Mouse (Mus musculus): ENCODE data around the gene Tmcc3.

Tmcc3 gene

DNA sequence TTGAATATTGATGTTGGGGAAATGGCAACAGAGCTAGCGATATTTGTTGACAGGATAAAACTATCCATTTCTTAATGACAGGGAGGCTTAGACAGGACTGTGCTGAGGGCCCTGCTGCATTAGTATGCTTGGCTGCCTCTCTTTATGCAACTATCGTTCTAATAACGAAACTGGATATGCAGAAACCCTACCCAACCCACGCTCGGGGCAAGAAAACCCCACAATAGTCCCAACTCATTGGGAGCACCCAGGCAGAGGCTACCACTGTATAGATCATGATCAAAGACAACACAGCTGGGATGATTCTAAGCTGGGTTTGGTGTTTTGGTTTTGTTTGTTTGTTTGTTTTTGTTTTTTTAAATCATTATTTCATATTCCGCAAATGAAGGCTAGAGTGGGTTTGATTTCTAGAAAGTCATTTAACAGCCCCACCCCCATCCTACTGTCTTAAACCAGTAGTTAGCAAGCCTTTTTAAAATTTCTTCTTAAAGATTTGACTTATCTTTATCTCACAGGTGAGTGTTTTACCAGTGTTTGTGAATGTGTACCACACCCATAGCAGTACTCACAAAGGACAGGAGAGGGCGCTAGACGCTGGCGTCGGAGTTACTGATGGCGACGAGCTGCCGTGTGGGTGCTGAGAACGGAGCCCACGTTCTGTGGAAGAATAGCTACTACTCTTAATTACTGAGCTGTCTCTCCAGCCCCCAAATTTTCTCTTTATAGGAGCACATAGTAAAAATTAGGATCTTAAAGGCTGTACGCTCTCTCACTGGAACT lies 20.8 kb downstream of the Tmcc3 start:
- DNase-seq (ENCODE audit: low spot score) = no peak

DNA sequence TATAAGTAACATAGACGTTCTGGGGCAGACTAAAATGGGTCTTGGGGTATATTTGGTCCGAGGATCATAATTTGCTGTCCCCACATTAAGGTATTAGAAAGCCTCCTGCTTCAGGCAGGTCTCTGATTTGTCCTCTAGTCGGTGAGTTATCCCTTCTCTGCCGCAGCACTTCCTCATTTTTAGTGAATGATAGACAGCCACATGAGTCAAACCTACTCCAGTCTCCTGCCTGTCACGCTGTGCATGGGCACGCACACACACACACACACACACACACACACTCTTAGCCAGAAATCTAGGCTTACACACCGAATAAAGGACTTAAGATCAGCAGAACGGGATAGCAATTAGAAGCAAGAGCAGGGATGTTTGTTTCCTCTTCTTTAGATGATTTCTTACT lies 21.6 kb downstream of the Tmcc3 start:
- no peak for DNase-seq (ENCODE audit: low spot score)

DNA sequence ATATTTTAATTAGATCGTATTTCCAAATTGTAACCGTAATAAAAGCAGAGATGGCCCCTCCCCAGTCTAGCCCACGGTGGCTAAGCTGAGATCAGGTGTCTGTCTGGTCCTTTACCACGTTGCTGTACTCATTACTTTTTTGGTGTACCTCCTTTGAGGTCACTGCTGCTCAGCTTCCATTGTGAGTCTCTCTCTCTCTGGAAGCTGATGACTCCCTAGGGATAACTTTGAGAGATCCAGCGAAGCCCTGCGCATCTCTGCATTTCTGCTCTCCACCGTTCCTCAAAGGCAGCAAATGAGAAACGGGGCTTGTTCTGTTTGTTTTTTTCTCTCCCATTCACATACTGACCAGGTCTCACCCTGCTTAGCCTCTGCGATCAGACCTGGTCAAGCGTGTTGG lies 23.3 kb downstream of the Tmcc3 start:
- DNase-seq (ENCODE audit: low spot score) = no peak

DNA sequence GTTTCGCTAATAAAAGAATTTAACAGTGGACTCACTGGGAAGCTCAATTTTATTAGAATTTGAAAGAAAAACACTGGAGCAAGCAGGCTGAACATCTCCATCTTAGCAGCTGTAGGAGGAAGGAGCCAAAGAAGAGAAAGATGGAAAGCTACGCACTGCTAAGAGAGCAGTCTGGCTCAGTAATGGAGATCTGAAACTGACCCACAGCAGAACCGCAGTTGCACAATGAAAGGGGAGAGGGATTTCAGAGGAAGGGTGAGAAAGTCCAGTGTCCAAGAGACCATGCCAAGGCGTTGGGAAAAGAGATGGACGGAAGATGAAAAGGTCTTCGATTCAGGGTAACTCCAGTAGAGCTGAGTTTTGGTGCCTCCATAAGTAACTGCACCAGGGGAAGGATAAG lies 24.3 kb downstream of the Tmcc3 start:
- DNase-seq (ENCODE audit: low spot score) = no peak

DNA sequence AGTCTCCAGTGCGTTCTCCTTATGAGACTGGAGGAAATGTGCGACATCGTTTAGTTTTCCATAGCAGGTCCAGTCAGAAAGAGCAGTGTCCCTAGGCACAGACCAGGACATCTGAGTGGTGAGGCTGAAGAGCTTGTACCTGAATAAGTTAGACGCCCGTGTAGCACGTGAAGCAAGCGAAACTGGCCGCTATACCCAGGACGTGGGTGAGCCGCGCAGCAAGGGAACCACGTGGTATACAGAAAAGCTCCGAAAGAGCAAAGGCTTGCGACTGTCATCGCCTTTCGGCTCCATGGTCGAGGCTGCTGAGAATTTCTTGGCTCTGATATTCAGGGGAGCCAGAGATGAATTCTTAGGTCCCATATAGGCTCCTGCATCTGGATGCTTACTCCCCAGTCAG lies 29.8 kb downstream of the Tmcc3 start:
- DNase-seq (ENCODE audit: low spot score) = no peak

DNA sequence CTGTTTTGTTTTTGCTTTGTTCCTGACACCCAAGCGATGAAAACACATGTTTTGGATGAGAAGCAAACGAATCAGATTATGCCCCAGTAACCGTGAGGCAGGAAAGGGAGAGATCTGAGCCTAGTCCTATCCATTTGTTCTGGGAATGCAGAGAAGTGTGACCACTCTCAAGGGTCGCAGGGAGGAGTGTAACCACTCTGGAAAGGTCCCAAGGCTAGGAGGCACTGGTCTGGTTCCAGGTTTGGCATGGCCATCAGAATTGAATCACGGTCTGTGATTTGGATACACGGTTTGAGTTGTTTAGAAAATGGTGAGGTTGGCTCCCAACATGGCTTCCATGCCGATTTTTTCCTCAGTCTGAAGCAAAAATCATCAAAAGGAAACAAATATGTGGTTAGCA lies 30.5 kb downstream of the Tmcc3 start:
- DNase-seq (ENCODE audit: low spot score) = no peak

DNA sequence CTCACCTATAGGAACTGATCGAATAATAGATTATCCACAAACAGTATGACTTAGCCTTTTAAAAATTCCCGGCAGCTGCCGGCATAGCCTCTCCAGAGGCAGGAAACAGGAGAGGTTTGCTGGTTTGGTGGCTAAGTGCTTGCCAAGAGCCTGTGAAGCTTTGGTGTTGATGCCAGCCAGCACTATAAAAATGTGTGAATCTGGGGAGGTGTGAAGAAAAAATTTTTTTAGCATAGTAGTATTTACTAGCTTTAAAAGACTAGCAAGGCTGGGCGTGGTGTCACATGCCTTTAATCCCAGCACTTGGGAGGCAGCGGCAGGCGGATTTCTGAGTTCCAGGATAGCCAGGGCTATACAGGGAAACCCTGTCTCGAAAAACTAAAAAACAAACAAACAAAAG lies 31.8 kb downstream of the Tmcc3 start:
- DNase-seq (ENCODE audit: low spot score) = no peak

DNA sequence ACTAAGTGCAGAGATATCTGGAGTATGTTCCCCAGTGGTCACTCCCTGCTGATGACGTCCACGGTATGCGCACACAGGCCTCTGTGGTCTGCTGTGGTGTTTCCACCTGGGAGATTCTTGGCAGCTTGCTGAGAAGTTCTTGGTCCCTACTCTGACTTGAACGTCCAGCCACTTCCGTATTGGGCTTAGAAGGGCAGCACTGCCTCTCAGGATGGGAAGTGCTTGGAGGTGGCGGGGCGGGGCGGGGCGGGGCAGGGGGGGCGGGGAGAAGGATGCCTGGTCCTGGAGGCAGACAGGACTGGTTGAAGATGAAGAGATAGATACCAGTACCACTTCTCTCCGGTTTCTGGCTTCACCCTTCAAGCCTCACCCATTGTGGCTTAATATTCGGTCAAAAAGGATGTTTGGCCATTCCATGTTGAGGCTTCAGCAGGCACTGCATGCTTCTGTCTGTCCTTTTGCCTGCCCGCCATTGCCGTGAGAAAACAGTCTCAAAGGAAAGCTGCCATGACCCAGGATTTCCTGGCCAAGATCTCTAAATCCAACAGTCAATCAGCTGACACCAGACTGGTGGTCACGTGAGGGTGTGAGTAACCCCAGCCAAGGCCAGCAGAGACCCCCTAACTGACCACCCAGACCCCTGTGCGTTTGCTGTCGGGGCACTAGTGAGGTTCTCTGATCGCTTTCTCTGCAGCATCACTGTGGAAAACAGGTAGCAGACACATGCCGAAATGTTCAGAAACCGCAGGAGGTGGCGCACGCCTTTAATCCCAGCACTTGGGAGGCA lies 33.1 kb downstream of the Tmcc3 start:
- DNase-seq (ENCODE audit: low spot score) = no peak

DNA sequence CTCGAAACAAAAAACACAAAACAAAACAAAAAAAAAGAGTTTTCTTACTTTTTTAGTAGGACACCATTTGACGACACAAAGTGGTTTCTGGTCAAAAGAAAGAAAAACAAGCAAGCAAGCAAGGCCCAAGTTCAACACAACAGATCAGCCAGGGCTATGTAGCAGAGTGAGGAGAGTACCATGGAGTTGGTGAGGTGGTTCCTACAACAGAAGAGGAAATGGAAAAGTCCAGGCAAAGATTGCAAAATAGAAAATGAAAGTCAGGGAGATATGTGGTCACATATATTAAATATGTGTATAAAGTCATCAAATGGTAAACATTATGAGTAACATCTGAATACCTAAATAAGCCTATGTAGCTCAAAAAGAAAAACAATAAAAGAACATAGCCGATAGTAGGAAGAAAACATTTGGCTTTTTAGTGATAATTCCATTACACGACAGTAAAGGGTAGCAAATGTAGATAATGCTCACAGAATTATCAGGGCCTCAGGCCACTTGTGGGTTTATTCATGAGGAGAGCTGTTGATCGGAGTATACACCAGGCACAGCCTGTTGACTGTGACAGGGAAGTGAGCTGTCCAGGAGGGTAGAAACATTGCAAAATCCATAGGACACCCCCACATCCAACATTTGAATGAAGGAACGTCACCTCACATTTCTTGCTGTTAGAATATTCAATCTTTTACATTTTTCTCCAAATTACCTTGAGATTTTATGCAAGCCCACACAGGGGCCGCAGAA lies 33.9 kb downstream of the Tmcc3 start:
- DNase-seq (ENCODE audit: low spot score) = no peak

DNA sequence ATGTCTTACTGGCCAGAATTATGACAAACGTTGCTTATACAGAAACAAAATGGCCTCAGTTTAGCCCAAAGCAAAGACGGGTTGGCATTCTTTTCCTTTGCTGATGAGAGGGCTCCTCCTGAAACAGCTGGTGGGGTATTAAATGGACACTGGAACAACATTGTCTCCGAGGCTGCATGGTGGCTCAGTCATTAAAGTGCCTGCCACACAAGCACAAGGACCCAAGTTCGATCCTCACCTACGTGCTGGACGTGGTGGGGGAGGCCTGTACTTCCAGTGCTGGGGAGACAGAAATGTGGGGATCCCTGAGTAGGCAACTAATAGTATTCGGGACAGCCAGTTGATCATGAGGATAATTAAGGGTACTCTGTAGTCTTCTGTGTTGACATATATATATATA lies 34.8 kb downstream of the Tmcc3 start:
- DNase-seq (ENCODE audit: low spot score) = no peak

DNA sequence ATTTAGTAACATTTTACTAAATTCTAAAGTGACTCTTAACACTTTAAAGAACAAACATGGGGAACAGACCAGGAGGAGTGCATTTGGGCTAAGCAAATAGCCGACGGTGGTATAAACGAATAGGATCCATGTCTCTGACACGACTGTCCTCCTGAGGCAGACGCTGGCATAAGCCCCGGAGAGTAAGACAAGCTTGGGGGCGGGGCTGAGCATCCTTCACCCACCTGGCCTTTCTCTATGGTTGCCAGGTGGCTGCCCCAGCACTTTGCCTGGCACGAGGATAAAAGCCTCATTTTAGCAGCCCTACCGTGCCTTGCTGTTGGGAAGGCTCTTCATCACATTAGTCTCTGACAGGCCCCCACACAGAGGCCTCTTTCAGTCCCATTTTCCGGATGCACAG lies 35.5 kb downstream of the Tmcc3 start:
- no peak for DNase-seq (ENCODE audit: low spot score)

DNA sequence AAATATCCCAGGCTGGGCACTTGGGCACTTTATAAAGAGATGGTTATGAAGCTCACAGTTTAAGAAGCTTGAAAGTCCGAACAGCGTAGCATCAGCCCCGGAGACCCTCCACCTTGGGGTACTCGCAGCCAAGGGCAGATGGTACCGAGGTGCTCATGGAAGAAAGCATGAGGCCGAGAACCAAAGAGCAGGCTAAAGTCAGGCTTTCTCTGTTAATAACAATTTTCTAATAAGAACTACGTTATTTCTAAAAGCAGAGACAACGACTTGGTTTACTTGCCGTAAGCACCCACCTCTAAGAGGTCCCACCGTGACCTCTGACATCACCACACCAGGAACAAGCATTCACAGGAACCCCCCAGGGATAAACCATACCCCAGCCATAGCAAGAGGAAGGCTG lies 36.2 kb downstream of the Tmcc3 start:
- no peak for DNase-seq (ENCODE audit: low spot score)

DNA sequence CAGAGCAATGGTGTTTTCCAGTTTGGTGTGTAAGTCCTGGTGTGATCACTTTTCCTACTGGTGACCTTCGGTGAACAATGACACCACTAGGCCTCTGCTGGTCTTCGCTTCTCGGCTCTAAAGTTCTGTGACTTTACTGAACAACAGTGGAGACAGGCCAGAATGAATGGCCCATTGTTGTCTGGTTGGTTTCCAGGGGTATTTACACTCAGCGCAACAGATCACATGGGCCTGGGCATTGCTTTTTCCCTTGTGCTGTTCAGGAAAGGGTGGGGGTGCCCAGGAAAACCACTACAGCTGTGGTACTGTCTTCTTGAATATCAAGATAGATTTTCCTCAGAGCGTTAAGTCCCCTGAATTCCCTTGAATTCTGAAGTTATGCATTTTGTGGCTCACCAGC lies 38.5 kb downstream of the Tmcc3 start:
- DNase-seq (ENCODE audit: low spot score) = no peak

DNA sequence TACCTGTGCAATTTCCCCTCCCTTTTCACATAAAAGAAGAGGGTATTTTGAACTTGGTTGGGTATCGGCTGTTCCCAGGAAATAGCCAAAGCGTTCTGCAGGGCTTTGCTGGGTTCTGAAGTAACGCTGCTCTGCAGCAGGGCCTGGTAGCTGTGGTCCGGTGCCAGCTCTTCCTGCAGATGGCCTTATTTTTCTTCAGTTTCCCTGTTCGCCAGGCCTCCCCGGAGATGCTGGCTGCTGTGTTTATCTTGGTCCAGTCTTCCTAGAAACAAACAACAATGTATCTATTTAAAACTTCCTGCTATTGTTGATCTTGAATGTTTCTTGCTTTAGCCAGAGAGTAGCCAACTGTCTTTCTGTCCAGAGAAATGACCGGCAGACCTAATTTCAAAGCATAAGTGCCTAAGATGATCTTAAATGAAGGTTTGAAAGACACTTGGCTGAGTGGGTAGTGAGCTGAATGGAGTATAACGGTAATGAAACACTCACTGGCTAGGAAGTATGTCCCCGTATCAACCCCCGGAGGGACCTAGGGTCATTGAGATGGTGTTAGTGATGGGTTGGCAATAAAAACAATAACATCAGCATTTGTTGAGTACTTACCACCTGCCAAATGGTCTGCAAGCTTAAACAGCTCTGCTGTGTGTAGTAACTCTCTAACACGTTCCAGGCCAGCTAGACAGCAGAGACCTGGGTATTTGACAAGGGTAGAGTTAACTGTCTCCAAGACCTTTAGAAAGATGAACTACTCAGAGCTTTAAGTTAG lies 39.3 kb downstream of the Tmcc3 start:
- DNase-seq (ENCODE audit: low spot score) = no peak

DNA sequence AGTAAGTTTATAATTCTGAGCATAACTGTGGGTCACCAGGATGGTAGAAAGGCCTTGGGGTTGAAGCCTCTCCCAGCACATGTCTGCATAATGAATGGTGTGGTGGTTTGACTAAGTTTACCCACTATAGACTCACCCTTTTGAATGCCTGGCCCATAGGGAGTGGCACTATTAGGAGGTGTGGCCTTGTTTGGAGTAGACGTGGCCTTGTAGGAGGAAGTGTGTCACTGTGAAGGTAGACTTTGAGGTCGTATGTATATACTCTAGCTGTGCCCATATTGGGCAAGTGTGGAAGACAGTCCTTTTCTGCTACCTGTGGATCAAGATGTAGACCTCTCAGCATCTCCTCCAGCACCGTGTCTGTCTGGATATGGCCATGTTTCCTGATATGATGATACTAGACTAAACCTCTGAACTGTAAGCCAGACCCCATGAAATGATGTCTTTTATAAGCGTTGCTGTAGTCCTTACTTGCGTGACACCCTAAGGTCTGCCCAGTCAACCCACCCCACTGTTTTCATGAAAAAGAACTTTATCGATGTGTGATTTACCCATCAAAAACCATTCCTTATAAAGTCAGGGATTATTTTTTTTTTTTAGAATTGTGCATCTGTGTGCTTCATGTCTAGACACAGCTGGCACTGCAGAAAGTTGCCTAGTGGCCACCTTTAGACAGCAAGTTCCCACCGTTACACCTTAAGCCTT lies 40.6 kb downstream of the Tmcc3 start:
- no peak for DNase-seq (ENCODE audit: low spot score)

DNA sequence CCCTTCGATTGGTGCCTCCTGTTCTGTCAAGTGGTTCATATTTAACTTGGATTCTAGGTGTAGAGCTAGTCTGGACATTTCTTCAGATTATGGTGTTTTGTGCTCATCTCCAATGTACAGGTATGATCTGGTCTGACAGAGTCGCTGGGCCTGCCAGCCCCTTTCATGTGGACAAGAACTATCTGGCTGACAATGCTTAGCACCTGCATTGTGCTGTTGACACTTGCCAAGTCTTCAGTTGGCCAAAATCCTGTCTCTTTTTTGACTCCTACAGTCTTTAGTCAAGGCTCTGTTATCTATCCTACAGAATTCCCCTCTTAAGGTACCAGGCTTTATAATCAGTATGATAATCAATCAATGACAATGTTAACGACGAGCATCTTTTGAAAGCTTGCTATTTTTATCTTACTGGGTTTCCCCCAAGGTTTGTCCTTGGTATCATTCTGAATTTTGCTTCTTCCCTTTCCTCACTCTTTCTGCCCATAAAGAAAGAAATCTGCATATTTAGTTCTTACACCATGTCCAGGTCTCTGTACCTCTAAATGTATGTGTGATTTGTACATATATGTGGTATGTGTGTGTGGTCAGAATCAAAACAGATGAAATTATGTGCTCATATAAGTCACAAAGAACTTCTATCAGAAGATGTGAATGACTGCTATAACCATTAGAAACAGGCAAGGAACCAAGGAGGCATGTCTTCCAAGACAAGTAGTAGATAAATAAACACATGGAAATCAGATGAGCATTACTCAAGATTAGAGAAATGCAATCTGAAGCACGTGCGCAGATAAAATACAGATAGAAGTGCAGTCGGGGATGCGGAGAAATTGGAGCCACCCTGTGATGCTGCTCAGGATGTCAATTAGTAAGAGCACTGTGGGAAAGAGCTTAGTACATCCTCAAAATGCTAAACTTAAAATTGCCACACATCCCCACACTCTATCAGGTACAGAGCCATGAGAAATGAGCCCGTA lies 41.4 kb downstream of the Tmcc3 start:
- no peak for DNase-seq (ENCODE audit: low spot score)

DNA sequence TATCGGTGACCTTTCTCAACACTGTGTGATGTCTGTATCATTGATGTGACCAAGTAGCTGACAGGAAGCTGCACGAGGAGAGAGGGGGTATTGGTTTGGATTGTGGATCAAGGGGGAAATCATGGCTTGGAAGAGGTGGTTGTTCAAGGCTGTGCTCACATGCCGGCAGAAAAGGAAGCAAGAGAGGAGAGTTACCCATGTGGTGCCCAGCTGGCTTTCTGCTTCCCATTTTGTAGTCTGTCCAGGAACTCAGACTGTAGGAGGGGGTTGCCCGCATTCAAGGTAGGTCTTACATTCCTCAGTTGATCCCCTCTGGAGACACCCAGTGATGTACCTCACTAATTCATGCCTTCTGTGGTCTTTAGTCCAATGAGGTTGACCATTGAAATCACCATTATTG lies 42.3 kb downstream of the Tmcc3 start:
- DNase-seq (ENCODE audit: low spot score) = no peak

DNA sequence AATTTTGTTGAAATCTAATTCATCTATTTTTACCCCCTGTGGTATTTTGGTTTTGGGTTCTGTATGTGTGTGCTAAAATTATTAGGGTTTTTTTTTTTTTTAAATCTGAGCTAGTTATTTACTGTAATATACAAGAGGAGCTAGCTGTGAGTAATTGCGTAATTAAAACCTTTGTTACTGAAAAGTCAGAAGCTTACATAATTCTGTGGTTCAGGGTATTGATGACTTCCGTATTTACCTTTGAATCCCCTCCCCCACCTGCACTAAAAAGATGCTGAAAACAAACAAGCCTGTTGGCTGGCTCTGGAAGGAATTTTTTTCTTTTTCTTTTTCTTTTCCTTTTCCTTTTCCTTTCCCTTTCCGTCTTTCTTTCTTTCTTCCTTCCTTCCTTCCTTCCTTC lies 42.7 kb downstream of the Tmcc3 start:
- DNase-seq (ENCODE audit: low spot score) = no peak

DNA sequence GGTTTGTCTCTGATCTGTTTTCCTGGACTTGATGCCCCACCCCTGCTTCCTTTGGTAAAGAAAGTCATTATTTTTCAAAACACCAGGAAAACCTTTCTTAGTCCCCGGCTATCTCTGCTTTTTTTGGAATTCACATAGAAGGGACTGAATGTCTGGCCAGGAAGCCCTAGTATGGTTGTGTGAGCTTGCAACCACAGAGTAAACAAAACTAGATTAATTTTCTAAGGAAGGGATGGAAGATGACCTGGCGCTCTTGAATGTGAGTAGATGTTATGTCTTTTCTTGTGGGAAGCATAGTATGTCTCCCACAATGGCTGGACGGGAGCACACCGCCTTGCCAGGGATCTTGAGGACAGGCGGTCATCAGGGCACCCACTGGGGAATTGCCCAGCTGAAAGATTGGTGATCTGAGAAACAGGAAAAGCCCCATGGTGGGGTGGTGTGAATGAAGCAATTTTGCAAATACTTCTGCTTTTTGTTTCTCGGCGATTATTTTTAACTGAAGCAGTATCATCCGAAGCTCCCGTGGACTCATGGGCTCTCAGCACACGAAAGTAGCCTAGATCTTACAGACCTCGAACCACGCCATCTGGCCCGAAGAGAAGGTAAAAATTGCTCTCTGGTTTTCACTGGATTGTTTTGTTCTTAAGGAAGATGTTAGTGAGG lies 44.9 kb downstream of the Tmcc3 start:
- DNase-seq (ENCODE audit: low spot score) = no peak

DNA sequence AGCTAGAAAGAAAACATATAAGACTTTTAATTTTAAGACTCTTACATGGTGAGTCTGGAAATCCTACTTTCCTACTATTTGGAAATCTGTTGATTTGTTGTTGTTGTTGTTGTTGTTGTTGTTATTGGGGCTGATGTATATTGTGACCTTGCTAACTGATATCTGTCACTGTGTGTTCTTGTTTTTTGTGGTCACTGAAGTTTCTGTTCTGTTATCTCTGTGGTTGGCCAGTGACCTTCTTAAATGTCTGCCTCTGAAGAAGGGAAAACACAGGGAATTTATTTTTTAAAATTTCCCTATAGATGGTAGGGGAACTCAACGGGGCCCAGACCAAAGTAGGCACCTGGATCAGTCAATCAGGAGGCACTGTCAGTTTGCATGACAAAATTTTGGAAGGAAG lies 48.9 kb downstream of the Tmcc3 start:
- no peak for DNase-seq (ENCODE audit: low spot score)
